Mouse (Mus musculus) bone marrow macrophage, adult 2 months (primary cell): ENCODE data around the gene Nepn. TPM values are rescaled to one million over a fixed set of nuclear protein-coding genes. Genes with fewer than 3 reads are reported as not detected.

Source experiments
- H3K27ac ChIP-seq: 2 replicates; pipeline ENCODE4 v1.5.1; 2012; ENCODE audit warnings: low read depth, low read length; ENCODE audit not compliant: insufficient read depth
- H3K4me1 ChIP-seq: 2 replicates; pipeline ENCODE4 v1.6.1; 2012; ENCODE audit warnings: low read length; ENCODE audit not compliant: control insufficient read depth, insufficient read depth
- H3K4me3 ChIP-seq: 2 replicates; pipeline ENCODE4 v1.5.1; 2012; ENCODE audit warnings: mild to moderate bottlenecking, low read length, moderate library complexity; ENCODE audit not compliant: insufficient read depth
- CTCF ChIP-seq: IDR thresholded peaks from 2 replicates; pipeline ENCODE4 v1.5.1; 2012; ENCODE audit warnings: low read depth, mild to moderate bottlenecking, low read length, moderate library complexity
- POLR2A ChIP-seq: IDR thresholded peaks from 2 replicates; pipeline ENCODE4 v1.6.1; 2012; ENCODE audit warnings: mild to moderate bottlenecking, low read depth, low read length, borderline replicate concordance
- polyA plus RNA-seq: library from polyadenylated mRNA; stranded (reverse); fragments of >200 nt; gene quantifications from 2 replicates; pipeline ENCODE4 v1.2.4, GENCODE M21; 2012; ENCODE audit not compliant: missing spikeins, insufficient read depth, insufficient read length

Gene Nepn
- polyA plus RNA-seq, 1 experiment: not detected

GRCm38 (mm10) chr10:52398715-52399114 lies 9.9 kb downstream of the Nepn start:
- H3K4me3 ChIP-seq: no peak overlapping the region
- no peak overlapping the region for H3K27ac ChIP-seq
- H3K4me1 ChIP-seq: no peaks in the 10 kb centered on the region
- no peak for TF ChIP-seq POLR2A
- no peak for TF ChIP-seq CTCF

GRCm38 (mm10) chr10:52399722-52400121 lies 10.9 kb downstream of the Nepn start:
- TF ChIP-seq CTCF (no peak), POLR2A (no peak)
- no peak overlapping the region for H3K4me3 ChIP-seq
- no peaks in the 10 kb centered on the region for H3K4me1 ChIP-seq
- H3K27ac ChIP-seq: no peak overlapping the region

GRCm38 (mm10) chr10:52405160-52405559 lies 16.4 kb downstream of the Nepn start:
- TF ChIP-seq POLR2A: no peak
- TF ChIP-seq CTCF: no peak
- Histone ChIP-seq H3K4me1 (no peaks in the 10 kb centered on the region), H3K27ac (no peak overlapping the region), H3K4me3 (no peak overlapping the region)

GRCm38 (mm10) chr10:52407526-52407925 lies 18.8 kb downstream of the Nepn start:
- H3K4me1 ChIP-seq: no peaks in the 10 kb centered on the region
- no peak overlapping the region for H3K27ac ChIP-seq
- no peak overlapping the region for H3K4me3 ChIP-seq
- TF ChIP-seq POLR2A (no peak), CTCF (no peak)

GRCm38 (mm10) chr10:52415020-52415419 lies 26.2 kb downstream of the Nepn start:
- H3K4me3 ChIP-seq: no peak overlapping the region
- H3K27ac ChIP-seq: no peak overlapping the region
- no peak for TF ChIP-seq CTCF
- no peak for TF ChIP-seq POLR2A
- H3K4me1 ChIP-seq: no peaks in the 10 kb centered on the region

GRCm38 (mm10) chr10:52416458-52416857 lies 27.7 kb downstream of the Nepn start:
- H3K27ac ChIP-seq: no peak overlapping the region
- no peak for TF ChIP-seq POLR2A
- no peak for TF ChIP-seq CTCF
- no peak overlapping the region for H3K4me3 ChIP-seq
- H3K4me1 ChIP-seq: peaks cover 12% of the 10 kb centered on the region

- H3K4me1 ChIP-seq: peaks cover 21% of the 10 kb centered on the region
- peak within 1 kb of the TSS; percentile 55 for H3K27ac ChIP-seq
- peak within 1 kb of the TSS; percentile 80 for H3K4me3 ChIP-seq
- TF ChIP-seq CTCF (peak; percentile 32; the same call in 1 of the 2 replicates), POLR2A (peak; percentile 5; the same call in 1 of the 2 replicates)
These were observed 28.7 kb downstream of the Nepn start, which contains the start of gene Nus1 for GRCm38 (mm10) chr10:52417299-52417997. Gene Nus1 (plus strand): TSS chr10:52417547.

GRCm38 (mm10) chr10:52417998-52418860 lies 29.5 kb downstream of the Nepn start:
- peak overlapping the region; percentile 55 for H3K27ac ChIP-seq

GRCm38 (mm10) chr10:52418931-52419330 lies 30.2 kb downstream of the Nepn start:
- peak overlapping the region; percentile 55 for H3K27ac ChIP-seq
- peak overlapping the region; percentile 80 for H3K4me3 ChIP-seq
- no peak for TF ChIP-seq POLR2A
- no peak for TF ChIP-seq CTCF
- peaks cover 25% of the 10 kb centered on the region for H3K4me1 ChIP-seq

More at GRCm38 (mm10) chr10:52417998-52418860, 29.5 kb downstream of the Nepn start:
- Histone ChIP-seq H3K4me1 (peaks cover 23% of the 10 kb centered on the region), H3K4me3 (peak overlapping the region; percentile 80)
- TF ChIP-seq CTCF (no peak), POLR2A (no peak)

GRCm38 (mm10) chr10:52419402-52419801 lies 30.6 kb downstream of the Nepn start:
- Histone ChIP-seq H3K27ac (peak overlapping the region; percentile 55), H3K4me1 (peaks cover 25% of the 10 kb centered on the region), H3K4me3 (peak overlapping the region; percentile 80)
- no peak for TF ChIP-seq POLR2A
- no peak for TF ChIP-seq CTCF
